In genomic region chr13:41581058-41581457, GRCm38 (mm10) we compare ENCODE assay signal across 17 mouse cellular contexts.
"Had no signal": no experiment of that assay in that cellular context is flagged by ENCODE, and none has a peak within 500 bp of the region (broad histone marks: within the 10 kb centered on the region; RNA-seq: fewer than 3 reads in every experiment).

No protein-coding gene starts in this region.

- ATAC-seq: liver, postnatal 0 days; midbrain, embryonic 13.5 days; midbrain, embryonic 15.5 days had no signal

- H3K36me3 ChIP-seq: liver, embryonic 13.5 days; liver, embryonic 15.5 days; midbrain, embryonic 13.5 days; midbrain, embryonic 15.5 days; neural tube, embryonic 12.5 days; stomach, embryonic 15.5 days had no signal

- H3K4me3 ChIP-seq: liver, embryonic 13.5 days; liver, embryonic 15.5 days; megakaryocyte, embryonic 14.5 days; midbrain, embryonic 13.5 days; midbrain, embryonic 15.5 days; neural tube, embryonic 12.5 days; stomach, embryonic 15.5 days had no signal

- H3K27me3 ChIP-seq: liver, embryonic 13.5 days; liver, embryonic 15.5 days; megakaryocyte, embryonic 14.5 days; midbrain, embryonic 13.5 days; midbrain, embryonic 15.5 days; neural tube, embryonic 12.5 days; stomach, embryonic 15.5 days had no signal

- H3K9ac ChIP-seq: liver, embryonic 13.5 days; liver, embryonic 15.5 days; liver, postnatal 0 days; midbrain, embryonic 13.5 days; midbrain, embryonic 15.5 days; neural tube, embryonic 12.5 days; stomach, embryonic 15.5 days had no signal

- H3K4me1 ChIP-seq: liver, embryonic 13.5 days; midbrain, embryonic 13.5 days; midbrain, embryonic 15.5 days; neural tube, embryonic 12.5 days; stomach, embryonic 15.5 days had no signal

- H3K9me3 ChIP-seq: liver, embryonic 13.5 days; liver, embryonic 15.5 days; midbrain, embryonic 15.5 days; neural tube, embryonic 12.5 days; stomach, embryonic 15.5 days had no signal

- DNase-seq: liver; liver, embryonic 13.5 days; liver, postnatal 0 days; right cerebral cortex, postnatal 14 days; thymus, adult 2 months; thymus, postnatal 25 days; thymus, postnatal 4 days had no signal

- H3K4me2 ChIP-seq: liver, embryonic 11.5 days; liver, embryonic 13.5 days; liver, embryonic 15.5 days; midbrain, embryonic 11.5 days; midbrain, embryonic 13.5 days; midbrain, embryonic 15.5 days; neural tube, embryonic 12.5 days; stomach, embryonic 15.5 days had no signal

- H3K27ac ChIP-seq: liver, embryonic 13.5 days; liver, embryonic 15.5 days; macrophage; midbrain, embryonic 13.5 days; midbrain, embryonic 15.5 days; neural tube, embryonic 12.5 days; stomach, embryonic 15.5 days; stomach, postnatal 0 days had no signal
